Mouse (Mus musculus): ENCODE results near the gene Avpi1. TPM values are rescaled to one million over a fixed set of nuclear protein-coding genes. Genes with fewer than 3 reads are reported as not detected.
A peak's percentile ranks its signal among the peaks of the same experiment; 100 is the strongest.
"Not testable (repeated sequence)": the region's sequence is repeated elsewhere in the genome, so short reads cannot be mapped to it uniquely, and the experiment has no call there.

Avpi1 gene
- polyA plus RNA-seq, 1 experiment from 2014 or later: 9.4 TPM

DNA sequence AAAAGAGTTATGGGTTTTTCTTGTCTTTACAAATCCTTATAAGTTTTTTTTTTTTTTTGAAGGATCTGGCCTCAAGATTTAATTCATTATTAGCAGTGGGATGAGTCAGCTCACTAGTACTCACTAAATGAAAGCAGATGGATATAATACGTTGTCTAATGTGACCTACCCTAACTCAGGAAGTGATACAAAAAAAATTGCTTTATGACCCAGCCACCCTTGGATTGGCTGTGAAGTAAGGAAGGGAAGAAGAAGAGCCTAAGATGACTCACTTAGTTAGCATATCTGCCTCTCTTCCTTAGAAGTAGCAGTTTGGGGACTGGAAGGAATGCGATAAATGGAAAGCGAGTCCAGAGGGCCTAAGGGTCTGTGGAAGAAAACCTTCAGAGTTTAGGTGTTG lies 29.5 kb downstream of the Avpi1 start:
- Histone ChIP-seq H3K27me3 (ENCODE audit: control insufficient read depth, insufficient read depth, low read length) (no peaks in the 10 kb centered on the region), H3K27ac (ENCODE audit: low read depth, low read length) (no peak overlapping the region), H3K4me2 (ENCODE audit: low read depth, low read length) (no peak overlapping the region), H3K4me3 (ENCODE audit: low read depth, low read length) (no peak overlapping the region), H3K4me1 (ENCODE audit: control insufficient read depth, insufficient read depth, low read length) (no peaks in the 10 kb centered on the region), H3K36me3 (ENCODE audit: control insufficient read depth, insufficient read depth, low read length) (0 out of 2 replicates have a peak, but pooled peaks cover 4% of the 10 kb centered on the region), H3K9ac (replicated peaks; ENCODE audit: low read depth, low read length) (no peak overlapping the region), H3K9me3 (ENCODE audit: control insufficient read depth, low read length) (no peaks in the 10 kb centered on the region)
- no peak for ATAC-seq (ENCODE audit: low read depth)
- 93% methylated on average over 3 of the region's 3 CpGs for WGBS

GRCm38 (mm10) chr19:42090637-42091141 lies 38.2 kb downstream of the Avpi1 start:
- Histone ChIP-seq H3K4me1 (ENCODE audit: control insufficient read depth, insufficient read depth, low read length) (peaks cover 15% of the 10 kb centered on the region), H3K9me3 (ENCODE audit: control insufficient read depth, low read length) (no peaks in the 10 kb centered on the region), H3K9ac (replicated peaks; ENCODE audit: low read depth, low read length) (peak overlapping the region; percentile 87), H3K4me2 (ENCODE audit: low read depth, low read length) (peak overlapping the region; percentile 73), H3K27me3 (ENCODE audit: control insufficient read depth, insufficient read depth, low read length) (no peaks in the 10 kb centered on the region; the same call in 1 of the 2 replicates), H3K36me3 (ENCODE audit: control insufficient read depth, insufficient read depth, low read length) (peaks cover 5% of the 10 kb centered on the region; the same call in 1 of the 2 replicates), H3K4me3 (ENCODE audit: low read depth, low read length) (peak overlapping the region; percentile 91), H3K27ac (ENCODE audit: low read depth, low read length) (peak overlapping the region; percentile 89)
- ATAC-seq (ENCODE audit: low read depth): peak; percentile 68
- under 1% methylated on average over 52 of the region's 52 CpGs for WGBS

- H3K27ac ChIP-seq (ENCODE audit: low read depth, low read length): peak within 1 kb of the TSS; percentile 89
- H3K9me3 ChIP-seq (ENCODE audit: control insufficient read depth, low read length): no peaks in the 10 kb centered on the region
- H3K9ac ChIP-seq (replicated peaks; ENCODE audit: low read depth, low read length): peak within 1 kb of the TSS; percentile 87
- H3K36me3 ChIP-seq (ENCODE audit: control insufficient read depth, insufficient read depth, low read length): peaks cover 5% of the 10 kb centered on the region; the same call in 1 of the 2 replicates
- H3K4me1 ChIP-seq (ENCODE audit: control insufficient read depth, insufficient read depth, low read length): peaks cover 18% of the 10 kb centered on the region
- peak within 1 kb of the TSS; percentile 73 for H3K4me2 ChIP-seq (ENCODE audit: low read depth, low read length)
- H3K4me3 ChIP-seq (ENCODE audit: low read depth, low read length): peak within 1 kb of the TSS; percentile 91
- under 1% methylated on average over 55 of the region's 55 CpGs for WGBS
- no peaks in the 10 kb centered on the region; the same call in 1 of the 2 replicates for H3K27me3 ChIP-seq (ENCODE audit: control insufficient read depth, insufficient read depth, low read length)
- ATAC-seq (ENCODE audit: low read depth): peak; percentile 97
These were observed 38.9 kb downstream of the Avpi1 start, which contains the start of gene Pi4k2a for GRCm38 (mm10) chr19:42089748-42090595. Gene Pi4k2a, plus strand, starts transcription at chr19:42090470.

- H3K4me3 ChIP-seq (ENCODE audit: low read depth, low read length): peak overlapping the region; percentile 91
- 21% methylated on average over 14 of the region's 14 CpGs for WGBS
- no peak overlapping the region for H3K9ac ChIP-seq (replicated peaks; ENCODE audit: low read depth, low read length)
- H3K4me1 ChIP-seq (ENCODE audit: control insufficient read depth, insufficient read depth, low read length): peaks cover 18% of the 10 kb centered on the region
- H3K27ac ChIP-seq (ENCODE audit: low read depth, low read length): peak overlapping the region; percentile 72
- H3K36me3 ChIP-seq (ENCODE audit: control insufficient read depth, insufficient read depth, low read length): peaks cover 5% of the 10 kb centered on the region; the same call in 1 of the 2 replicates
- peak overlapping the region; percentile 64 for H3K4me2 ChIP-seq (ENCODE audit: low read depth, low read length)
- H3K27me3 ChIP-seq (ENCODE audit: control insufficient read depth, insufficient read depth, low read length): no peaks in the 10 kb centered on the region; the same call in 1 of the 2 replicates
- H3K9me3 ChIP-seq (ENCODE audit: control insufficient read depth, low read length): no peaks in the 10 kb centered on the region
- ATAC-seq (ENCODE audit: low read depth): no peak
These were observed 39.6 kb downstream of the Avpi1 start for GRCm38 (mm10) chr19:42089103-42089747.

DNA sequence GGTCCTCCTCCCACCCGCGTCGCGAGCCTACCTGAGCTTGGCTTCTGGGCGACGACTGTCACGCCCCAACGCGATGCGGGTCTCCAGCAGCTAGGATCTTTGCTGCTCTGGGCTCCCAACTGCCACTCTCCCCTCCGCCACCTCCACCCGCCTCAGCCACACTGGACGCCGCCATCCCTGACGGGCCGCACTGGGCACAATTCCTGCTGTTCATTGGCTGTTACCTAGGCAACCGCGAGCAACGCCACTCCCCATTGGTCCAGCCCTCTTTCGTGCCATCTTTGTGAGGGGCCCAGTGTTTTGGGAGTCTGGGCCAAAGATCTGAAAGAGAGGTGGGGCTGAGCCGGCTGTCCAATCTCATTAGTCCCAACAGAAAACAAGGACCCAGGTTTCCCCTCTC lies 42.7 kb downstream of the Avpi1 start, which contains the start of gene Morn4:
Gene Morn4, minus strand, starts transcription at position 192 of the 400 bp plus-strand sequence.
- H3K4me3 ChIP-seq (ENCODE audit: low read depth, low read length): peak within 1 kb of the TSS; percentile 72
- no peaks in the 10 kb centered on the region for H3K36me3 ChIP-seq (ENCODE audit: control insufficient read depth, insufficient read depth, low read length)
- H3K4me2 ChIP-seq (ENCODE audit: low read depth, low read length): peak within 1 kb of the TSS; percentile 66
- no peaks in the 10 kb centered on the region for H3K9me3 ChIP-seq (ENCODE audit: control insufficient read depth, low read length)
- under 1% methylated on average over 21 of the region's 21 CpGs for WGBS
- peak within 1 kb of the TSS; percentile 62 for H3K27ac ChIP-seq (ENCODE audit: low read depth, low read length)
- H3K9ac ChIP-seq (replicated peaks; ENCODE audit: low read depth, low read length): peak within 1 kb of the TSS; percentile 73
- H3K4me1 ChIP-seq (ENCODE audit: control insufficient read depth, insufficient read depth, low read length): peaks cover 5% of the 10 kb centered on the region
- ATAC-seq (ENCODE audit: low read depth): peak; percentile 87
- no peaks in the 10 kb centered on the region; the same call in 1 of the 2 replicates for H3K27me3 ChIP-seq (ENCODE audit: control insufficient read depth, insufficient read depth, low read length)

GRCm38 (mm10) chr19:42085690-42086089 lies 43.2 kb downstream of the Avpi1 start:
- peak overlapping the region; percentile 62 for H3K27ac ChIP-seq (ENCODE audit: low read depth, low read length)
- peak overlapping the region; percentile 66 for H3K4me2 ChIP-seq (ENCODE audit: low read depth, low read length)
- WGBS: 6% methylated on average over 10 of the region's 10 CpGs
- ATAC-seq (ENCODE audit: low read depth): no peak
- H3K27me3 ChIP-seq (ENCODE audit: control insufficient read depth, insufficient read depth, low read length): no peaks in the 10 kb centered on the region; the same call in 1 of the 2 replicates
- H3K36me3 ChIP-seq (ENCODE audit: control insufficient read depth, insufficient read depth, low read length): no peaks in the 10 kb centered on the region
- peak overlapping the region; percentile 73 for H3K9ac ChIP-seq (replicated peaks; ENCODE audit: low read depth, low read length)
- H3K4me1 ChIP-seq (ENCODE audit: control insufficient read depth, insufficient read depth, low read length): peaks cover 3% of the 10 kb centered on the region; the same call in 1 of the 2 replicates
- H3K9me3 ChIP-seq (ENCODE audit: control insufficient read depth, low read length): no peaks in the 10 kb centered on the region
- peak overlapping the region; percentile 72 for H3K4me3 ChIP-seq (ENCODE audit: low read depth, low read length)

DNA sequence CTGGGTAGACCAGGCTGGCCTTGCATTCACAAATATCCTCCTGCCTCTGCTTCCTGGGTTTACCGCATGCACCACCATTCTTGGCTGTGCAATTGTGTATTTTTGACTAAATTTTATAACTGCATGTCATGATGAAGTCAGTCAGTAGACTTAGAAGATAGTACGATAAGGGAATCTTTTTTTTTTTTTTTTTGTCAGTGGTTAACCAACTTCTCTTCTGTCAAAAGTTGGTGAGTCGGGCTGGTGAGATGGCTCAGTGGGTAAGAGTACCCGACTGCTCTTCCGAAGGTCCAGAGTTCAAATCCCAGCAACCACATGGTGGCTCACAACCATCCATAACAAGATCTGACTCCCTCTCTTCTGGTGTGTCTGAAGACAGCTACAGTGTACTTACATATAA lies 47.2 kb downstream of the Avpi1 start:
- H3K9me3 ChIP-seq (ENCODE audit: control insufficient read depth, low read length); H3K4me2 ChIP-seq (ENCODE audit: low read depth, low read length); H3K36me3 ChIP-seq (ENCODE audit: control insufficient read depth, insufficient read depth, low read length); H3K27me3 ChIP-seq (ENCODE audit: control insufficient read depth, insufficient read depth, low read length); H3K4me3 ChIP-seq (ENCODE audit: low read depth, low read length); ATAC-seq (ENCODE audit: low read depth); H3K4me1 ChIP-seq (ENCODE audit: control insufficient read depth, insufficient read depth, low read length); H3K27ac ChIP-seq (ENCODE audit: low read depth, low read length); H3K9ac ChIP-seq (replicated peaks; ENCODE audit: low read depth, low read length): not testable (repeated sequence)
- WGBS: 94% methylated on average over 5 of the region's 5 CpGs

- Histone ChIP-seq H3K9me3 (ENCODE audit: control insufficient read depth, low read length) (no peaks in the 10 kb centered on the region), H3K4me2 (ENCODE audit: low read depth, low read length) (no peak overlapping the region), H3K36me3 (ENCODE audit: control insufficient read depth, insufficient read depth, low read length) (peaks cover 5% of the 10 kb centered on the region), H3K27me3 (ENCODE audit: control insufficient read depth, insufficient read depth, low read length) (no peaks in the 10 kb centered on the region), H3K9ac (replicated peaks; ENCODE audit: low read depth, low read length) (no peak overlapping the region), H3K4me1 (ENCODE audit: control insufficient read depth, insufficient read depth, low read length) (peaks cover 2% of the 10 kb centered on the region; the same call in 1 of the 2 replicates), H3K4me3 (ENCODE audit: low read depth, low read length) (no peak overlapping the region), H3K27ac (ENCODE audit: low read depth, low read length) (no peak overlapping the region)
- 65% methylated on average over 11 of the region's 11 CpGs for WGBS
- no peak for ATAC-seq (ENCODE audit: low read depth)
These were observed 48.4 kb downstream of the Avpi1 start for GRCm38 (mm10) chr19:42080469-42080868.
